Mouse (Mus musculus): Measurements from ENCODE around the gene Adora1.

DNA sequence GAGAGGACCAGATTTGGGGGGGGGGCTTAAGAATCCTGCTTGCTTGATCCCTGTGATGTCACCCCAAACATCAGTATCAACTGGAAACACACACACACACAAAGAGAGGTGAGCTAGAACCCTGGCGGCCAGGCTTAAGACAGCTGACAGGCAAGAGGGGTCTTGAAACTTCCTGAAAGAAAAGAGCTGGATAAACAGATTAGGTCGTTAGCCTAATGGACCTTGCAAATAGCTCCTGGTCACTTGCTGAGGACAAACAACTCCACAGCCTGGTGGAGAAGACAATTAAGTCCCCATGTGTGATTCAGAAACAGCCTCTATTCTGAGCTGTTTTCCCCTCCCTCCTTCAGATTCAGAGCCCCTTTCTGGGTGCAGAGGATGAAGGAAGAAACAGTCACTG is 23.6 kb downstream of the Adora1 start:
- TF ChIP-seq CTCF (IDR thresholded peaks at IDR 0.05; ENCODE audit: low read depth, low read length) (no peak), POLR2A (IDR thresholded peaks at IDR 0.05; ENCODE audit: extremely low read depth, insufficient read depth, low read length) (no peak)

All from liver, adult 2 months (tissue).